Mouse (Mus musculus) pancreas, adult 10 weeks (tissue): Measurements from ENCODE around the gene Gm49393. TPM values are rescaled to one million over a fixed set of nuclear protein-coding genes. Genes with fewer than 3 reads are reported as not detected.

Experiments used
- polyA plus RNA-seq: library from polyadenylated mRNA; stranded (reverse); fragments of 350-450 nt; fragmentation: Illumina TruSeq; extraction: RNeasy Lipid Tissue Mini Kit (QIAGEN cat#74804); gene quantifications from one replicate; pipeline ENCODE4 v1.2.3, GENCODE M21; 2015; ENCODE audit warnings: low read depth, low replicate concordance; ENCODE audit not compliant: insufficient read depth

Gm49393 gene
- not detected for polyA plus RNA-seq

DNA sequence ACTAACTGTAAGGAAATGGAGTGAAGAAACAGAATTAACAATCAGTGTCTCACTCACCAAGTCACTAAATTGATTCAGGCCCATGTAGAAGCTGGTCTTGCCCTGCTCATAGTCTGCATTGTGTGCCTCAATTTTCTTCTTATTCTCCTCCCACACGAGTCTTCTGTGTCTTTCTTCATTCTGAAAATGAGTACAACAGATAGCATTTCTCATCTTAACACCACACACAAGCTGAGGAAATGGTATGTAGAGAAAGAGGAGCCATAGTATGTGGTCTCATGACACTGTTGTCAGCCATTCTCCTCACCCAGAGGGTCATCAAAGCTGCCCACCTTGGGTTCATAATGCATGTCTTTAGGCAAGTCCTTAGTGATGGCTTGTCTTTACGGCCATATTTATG lies at the start of gene Gm49393:
Gm49393 (minus strand) TSS at position 101 of the 400 bp plus-strand sequence.

DNA sequence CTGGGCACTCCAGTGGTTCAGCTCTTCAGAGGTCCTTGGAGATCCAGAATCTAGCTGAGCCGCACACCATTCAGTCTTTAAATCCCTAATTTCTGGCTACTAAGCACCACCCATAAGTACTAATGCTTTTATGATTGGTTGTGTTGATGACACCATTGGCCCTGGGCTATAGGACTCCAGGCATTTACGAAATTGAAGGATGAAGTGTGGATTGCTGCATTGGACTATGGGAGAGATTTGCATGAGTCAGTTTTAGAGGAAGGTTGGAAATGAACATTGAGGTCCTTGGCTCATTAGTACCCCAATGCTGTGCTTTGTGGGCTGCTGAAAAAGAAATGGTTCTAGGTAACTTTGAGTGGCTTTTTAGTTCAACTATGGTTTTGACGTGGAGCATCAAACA lies 6.5 kb upstream of the Gm49393 start, which contains the start of gene Tpbpa:
Tpbpa (minus strand) TSS at position 101 of the 400 bp plus-strand sequence.

DNA sequence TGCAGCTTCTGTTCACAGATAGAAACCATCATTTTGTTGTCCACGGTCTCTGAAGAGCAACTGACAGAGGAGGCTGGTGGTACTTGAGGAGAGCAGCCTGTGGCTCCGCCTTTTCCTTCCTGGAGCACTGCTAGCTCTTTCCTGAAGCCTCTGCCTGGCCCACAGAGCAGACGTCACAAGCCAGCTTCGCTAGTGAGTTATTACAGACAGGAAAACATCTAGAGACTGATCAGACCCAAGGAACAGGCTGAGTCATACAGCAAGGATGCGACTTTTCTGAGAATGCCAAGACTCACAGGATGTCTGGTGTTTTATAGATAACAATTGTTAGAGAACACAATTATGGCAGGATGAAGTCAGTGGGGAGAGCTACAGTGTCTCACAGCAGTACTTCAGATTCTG lies 1.1 kb upstream of the Gm49393 start, which contains the start of the genes Gm49391 and Ctla2a:
Gm49391 (minus strand) TSS at position 72 of the 402 bp plus-strand sequence.
Ctla2a (minus strand) TSS at position 126 of the 402 bp plus-strand sequence.

DNA sequence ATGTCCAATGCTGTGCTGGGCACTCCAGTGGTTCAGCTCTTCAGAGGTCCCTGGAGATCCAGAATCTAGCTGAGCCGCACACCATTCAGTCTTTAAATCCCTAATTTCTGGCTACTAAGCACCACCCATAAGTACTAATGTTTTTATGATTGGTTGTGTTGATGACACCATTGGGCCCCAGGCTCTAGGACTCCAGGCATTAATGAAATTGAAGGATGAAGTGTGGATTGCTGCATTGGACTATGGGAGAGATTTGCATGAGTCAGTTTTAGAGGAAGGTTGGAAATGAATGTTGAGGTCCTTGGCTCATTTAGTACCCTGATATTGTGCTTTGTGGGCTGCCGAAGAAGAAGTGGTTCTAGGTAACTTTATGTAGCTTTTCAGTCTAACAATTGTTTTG lies 30.6 kb downstream of the Gm49393 start, which contains the start of gene Tpbpb:
Tpbpb (minus strand) TSS at position 101 of the 400 bp plus-strand sequence.

DNA sequence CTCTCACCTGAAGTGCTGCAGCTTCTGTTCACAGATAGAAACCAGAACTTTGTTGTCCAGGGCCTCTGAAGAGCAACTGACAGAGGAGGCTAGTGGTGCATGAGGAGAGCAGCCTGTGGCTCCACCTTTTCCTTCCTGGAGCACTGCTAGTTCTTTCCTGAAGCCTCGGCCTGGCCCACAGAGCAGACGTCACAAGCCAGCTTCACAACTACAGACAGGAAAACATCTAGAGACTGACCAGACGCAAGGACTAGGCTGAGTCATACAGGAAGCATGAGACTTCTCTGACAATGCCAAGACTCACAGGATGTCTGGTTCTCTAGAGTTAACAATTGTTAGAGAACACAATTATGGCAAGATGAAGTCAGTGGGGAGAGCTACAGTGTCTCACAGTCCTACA lies 38.1 kb downstream of the Gm49393 start, which contains the start of gene Ctla2b:
Ctla2b (minus strand) TSS at position 120 of the 400 bp plus-strand sequence.

DNA sequence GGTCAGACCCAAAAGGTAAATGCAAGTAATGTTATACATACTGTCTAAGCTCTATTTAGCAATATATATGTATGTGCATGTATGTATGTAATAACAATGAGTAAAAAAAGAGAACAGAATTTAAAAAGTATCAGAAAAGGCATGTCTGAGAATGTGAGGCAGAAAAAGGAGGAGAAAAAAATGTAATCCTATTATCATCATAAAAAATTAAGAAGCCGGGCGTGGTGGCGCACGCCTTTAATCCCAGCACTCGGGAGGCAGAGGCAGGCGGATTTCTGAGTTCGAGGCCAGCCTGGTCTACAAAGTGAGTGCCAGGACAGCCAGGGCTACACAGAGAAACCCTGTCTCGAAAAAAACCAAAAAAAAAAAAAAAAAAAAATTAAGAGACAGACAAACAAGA lies 38.6 kb downstream of the Gm49393 start, which contains the start of gene Gm49392:
Gm49392 (minus strand) TSS at position 101 of the 400 bp plus-strand sequence.

DNA sequence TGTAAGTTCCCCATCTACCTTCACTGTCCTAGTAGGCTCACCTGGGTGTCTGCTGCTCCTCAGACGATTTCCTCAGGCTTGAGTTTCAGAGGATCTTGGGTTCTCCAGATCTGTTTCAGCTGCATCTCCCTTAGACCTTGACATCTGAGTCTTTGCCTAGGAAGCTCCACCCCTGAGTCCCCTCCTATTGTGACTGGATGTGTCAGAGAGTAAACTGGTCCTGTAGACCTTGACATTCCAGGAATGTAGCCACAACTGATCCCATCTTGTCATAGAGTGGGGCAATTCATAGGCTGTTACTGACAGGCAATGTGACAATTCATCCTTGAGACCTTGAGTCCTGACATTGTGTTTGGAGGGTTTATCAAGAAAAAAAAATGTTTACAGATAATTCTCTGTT lies 71.1 kb downstream of the Gm49393 start, which contains the start of gene 4930486L24Rik:
4930486L24Rik (minus strand) TSS at position 195 of the 400 bp plus-strand sequence.

Other genes with a start within 250 kb of the Gm49393 start
- not detected for gene BC051665, start 149.2 kb downstream of the Gm49393 start, polyA plus RNA-seq
- not detected for gene Ctsll3, start 132.7 kb downstream of the Gm49393 start, polyA plus RNA-seq
- gene 4930486L24Rik, start 71.1 kb downstream of the Gm49393 start, polyA plus RNA-seq, result not detected
- not detected for gene Gm49392, start 38.7 kb downstream of the Gm49393 start, polyA plus RNA-seq
- gene Ctla2b, start 38.1 kb downstream of the Gm49393 start, polyA plus RNA-seq, result 2.4 TPM
- gene Tpbpb, start 30.7 kb downstream of the Gm49393 start, polyA plus RNA-seq, result not detected
- gene Gm49391, start 981 bp upstream of the Gm49393 start, polyA plus RNA-seq, result 1.7 TPM
- 25.1 TPM for gene Ctla2a, start 1.0 kb upstream of the Gm49393 start, polyA plus RNA-seq
- gene Tpbpa, start 6.4 kb upstream of the Gm49393 start, polyA plus RNA-seq, result not detected
- not detected for gene Ctsj, start 70.4 kb upstream of the Gm49393 start, polyA plus RNA-seq
- gene Ctsq, start 105.0 kb upstream of the Gm49393 start, polyA plus RNA-seq, result not detected
- gene Ctsr, start 228.7 kb upstream of the Gm49393 start, polyA plus RNA-seq, result not detected